Mouse (Mus musculus) heart, embryonic 10.5 days (tissue): ENCODE results near the gene Irak4. TPM values are rescaled to one million over a fixed set of nuclear protein-coding genes. Genes with fewer than 3 reads are reported as not detected.

Experiments used
- DNase-seq: peaks from one replicate; pipeline ENCODE4 v3.0.0-alpha.2; 2017; ENCODE audit warnings: low spot score
- H3K27ac ChIP-seq: fragments of 300-500 bp; sonication (generic); 2 replicates; pipeline ENCODE4 v1.5.1; 2016; ENCODE audit warnings: mild to moderate bottlenecking
- H3K27me3 ChIP-seq: fragments of 300-500 bp; sonication (generic); 2 replicates; pipeline ENCODE4 v1.6.1; 2016; ENCODE audit warnings: mild to moderate bottlenecking; ENCODE audit not compliant: poor library complexity, insufficient read depth, severe bottlenecking
- H3K36me3 ChIP-seq: fragments of 300-500 bp; sonication (generic); 2 replicates; pipeline ENCODE4 v1.6.1; 2016; ENCODE audit warnings: mild to moderate bottlenecking, moderate library complexity
- H3K4me1 ChIP-seq: fragments of 300-500 bp; sonication (generic); 2 replicates; pipeline ENCODE4 v1.6.1; 2016; ENCODE audit warnings: mild to moderate bottlenecking
- H3K4me3 ChIP-seq: fragments of 300-500 bp; sonication (generic); 2 replicates; pipeline ENCODE4 v1.5.1; 2016; ENCODE audit warnings: mild to moderate bottlenecking, moderate library complexity
- H3K9me3 ChIP-seq: fragments of 300-500 bp; sonication (generic); 2 replicates; pipeline ENCODE4 v1.6.1; 2016; ENCODE audit warnings: mild to moderate bottlenecking, moderate library complexity
- WGBS: fragments of 180-500 bp; shearing (Covaris S2); methylation state at CpG from one replicate; pipeline ENCODE4 v1.1.7; 2016; 5-methylcytosine and 5-hydroxymethylcytosine counted together
- polyA plus RNA-seq: library from polyadenylated mRNA; unstranded; fragments of >200 nt; fragmentation: Nextera tagmentation; extraction: Ambion mirVana; gene quantifications from 2 replicates; pipeline ENCODE4 v1.2.1, GENCODE M21; 2016

Gene Irak4
- polyA plus RNA-seq, result 3.9 and 4.4 TPM in 2 replicates

- no peaks in the 10 kb centered on the region for H3K9me3 ChIP-seq
- peak; percentile 98 for DNase-seq
Observed at GRCm38 (mm10) chr15:94543409-94544051, at the start of gene Irak4, which contains the start of gene Pus7l. TSS of gene Irak4 (plus strand) at chr15:94543643. TSS of gene Pus7l (minus strand) at chr15:94543547.

DNA sequence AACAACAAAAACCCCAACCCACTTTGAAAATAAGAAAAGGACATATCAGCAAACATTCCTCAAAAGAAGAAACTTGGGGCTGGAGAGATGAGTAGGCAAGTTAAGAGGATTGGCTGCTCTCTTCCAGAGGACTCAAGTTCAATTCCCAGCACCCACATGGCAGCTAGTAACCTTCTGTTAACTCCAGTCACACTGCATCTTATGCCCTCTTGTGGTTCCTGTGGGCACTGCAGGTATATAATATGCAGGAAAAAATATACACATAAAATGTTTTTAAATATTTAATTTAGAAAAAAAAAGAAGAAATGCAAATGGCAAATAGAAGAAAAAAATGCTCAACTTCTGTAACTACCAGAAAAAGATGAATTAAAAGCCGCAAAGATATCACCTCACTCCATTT, 49.0 kb upstream of the Irak4 start:
- WGBS, result 93% methylated on average over 1 of the region's 1 CpGs

More at GRCm38 (mm10) chr15:94543409-94544051, at the start of gene Irak4, which contains the start of gene Pus7l:
- under 1% methylated on average over 45 of the region's 45 CpGs for WGBS
- H3K27me3 ChIP-seq, result no peaks in the 10 kb centered on the region
- no peaks in the 10 kb centered on the region for H3K36me3 ChIP-seq
- peak within 1 kb of the TSS; percentile 92 for H3K27ac ChIP-seq
- H3K4me1 ChIP-seq, result peaks cover 4% of the 10 kb centered on the region
- H3K4me3 ChIP-seq, result peak within 1 kb of the TSS; percentile 72

GRCm38 (mm10) chr15:94495936-94496335, 47.5 kb upstream of the Irak4 start:
- H3K4me1 ChIP-seq, result no peaks in the 10 kb centered on the region
- WGBS, result 72% methylated on average over 10 of the region's 10 CpGs
- no peaks in the 10 kb centered on the region for H3K9me3 ChIP-seq
- no peaks in the 10 kb centered on the region for H3K36me3 ChIP-seq
- no peaks in the 10 kb centered on the region for H3K27me3 ChIP-seq
- no peak overlapping the region for H3K4me3 ChIP-seq
- no peak overlapping the region for H3K27ac ChIP-seq
- no peak for DNase-seq

More for the DNA sequence above, 49.0 kb upstream of the Irak4 start:
- no peak for DNase-seq
- no peaks in the 10 kb centered on the region for H3K27me3 ChIP-seq
- no peaks in the 10 kb centered on the region for H3K4me1 ChIP-seq
- H3K36me3 ChIP-seq, result no peaks in the 10 kb centered on the region
- no peak overlapping the region for H3K4me3 ChIP-seq
- H3K9me3 ChIP-seq, result no peaks in the 10 kb centered on the region
- H3K27ac ChIP-seq, result no peak overlapping the region

- 55% methylated on average over 1 of the region's 1 CpGs for WGBS
- H3K27me3 ChIP-seq, result no peaks in the 10 kb centered on the region
- DNase-seq, result no peak
- H3K9me3 ChIP-seq, result no peaks in the 10 kb centered on the region
- no peaks in the 10 kb centered on the region for H3K4me1 ChIP-seq
- no peak overlapping the region for H3K4me3 ChIP-seq
- no peak overlapping the region for H3K27ac ChIP-seq
- no peaks in the 10 kb centered on the region for H3K36me3 ChIP-seq
Observed at GRCm38 (mm10) chr15:94499260-94499659, 44.2 kb upstream of the Irak4 start.

DNA sequence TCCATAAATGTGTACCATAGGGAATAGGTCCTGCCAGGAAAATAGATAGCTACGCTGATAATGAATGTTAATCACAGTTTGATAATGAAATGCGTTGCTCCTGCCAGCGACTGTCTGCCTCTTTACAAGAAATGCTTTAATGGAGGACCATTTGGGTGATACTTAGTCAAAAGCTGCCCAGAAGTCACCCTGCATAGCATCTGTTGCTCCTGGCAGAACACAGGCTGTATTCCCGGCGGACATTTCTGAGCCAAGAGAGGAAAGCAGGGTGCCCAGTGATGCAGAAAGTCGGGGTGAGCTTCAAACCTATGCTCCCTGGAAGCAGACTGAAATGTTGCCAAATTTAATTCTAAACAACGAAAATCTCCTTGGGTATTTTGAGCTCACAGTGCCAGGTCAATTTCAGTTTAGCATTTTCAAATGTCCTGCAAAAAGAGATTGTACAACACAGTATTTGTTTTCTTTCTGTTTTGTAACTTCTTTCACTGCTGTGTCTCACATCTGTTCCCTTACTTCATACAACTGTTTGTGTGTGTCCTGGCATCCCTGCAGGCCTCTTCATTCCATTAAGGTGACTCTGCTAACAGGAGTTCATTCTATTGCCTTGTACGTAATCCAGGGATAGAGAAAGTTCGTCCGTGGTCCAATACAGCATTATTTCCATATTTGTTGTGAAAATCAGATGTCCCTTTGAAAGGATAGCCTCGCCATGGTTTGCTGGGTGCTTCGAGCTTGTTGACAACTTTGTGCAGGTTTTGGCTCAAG, 39.8 kb upstream of the Irak4 start:
- Histone ChIP-seq H3K27ac (no peak overlapping the region), H3K36me3 (no peaks in the 10 kb centered on the region; the same call in 1 of the 2 replicates), H3K4me3 (no peak overlapping the region), H3K9me3 (0 out of 2 replicates have a peak, but pooled peaks cover 5% of the 10 kb centered on the region), H3K4me1 (no peaks in the 10 kb centered on the region), H3K27me3 (no peaks in the 10 kb centered on the region)
- DNase-seq, result no peak
- WGBS, result 78% methylated on average over 12 of the region's 12 CpGs

DNA sequence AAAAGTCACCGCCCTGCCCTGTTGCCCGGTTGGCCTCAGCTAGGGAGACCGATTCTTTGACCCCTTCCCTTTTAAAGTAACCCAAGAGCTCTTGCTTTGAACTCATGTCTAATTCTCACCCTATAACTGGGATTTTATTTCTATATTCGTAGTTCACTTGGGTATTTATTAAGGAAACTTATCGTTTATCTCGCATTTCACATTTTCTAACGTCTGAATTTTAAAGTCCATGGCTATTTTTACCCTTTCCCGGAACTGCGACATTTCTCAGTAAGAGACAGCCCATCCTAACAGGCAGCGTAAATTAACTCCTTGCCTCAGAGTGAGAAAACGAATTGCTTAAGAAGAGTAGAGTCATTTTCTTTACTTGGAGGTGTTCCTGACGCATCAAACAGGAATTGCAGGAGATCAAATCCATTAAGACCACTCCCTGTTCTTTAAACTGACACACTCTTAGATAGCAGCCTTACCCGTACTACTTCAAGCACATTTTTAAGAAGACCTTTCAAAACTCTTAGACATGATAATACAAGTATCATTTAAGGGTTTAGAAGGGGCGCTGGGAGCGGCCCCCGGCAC, 25.4 kb upstream of the Irak4 start:
- H3K27ac ChIP-seq, result no peak overlapping the region
- no peaks in the 10 kb centered on the region for H3K9me3 ChIP-seq
- 69% methylated on average over 16 of the region's 16 CpGs for WGBS
- DNase-seq, result no peak
- no peaks in the 10 kb centered on the region for H3K27me3 ChIP-seq
- H3K36me3 ChIP-seq, result peaks cover 3% of the 10 kb centered on the region; the same call in 1 of the 2 replicates
- no peak overlapping the region for H3K4me3 ChIP-seq
- no peaks in the 10 kb centered on the region for H3K4me1 ChIP-seq

DNA sequence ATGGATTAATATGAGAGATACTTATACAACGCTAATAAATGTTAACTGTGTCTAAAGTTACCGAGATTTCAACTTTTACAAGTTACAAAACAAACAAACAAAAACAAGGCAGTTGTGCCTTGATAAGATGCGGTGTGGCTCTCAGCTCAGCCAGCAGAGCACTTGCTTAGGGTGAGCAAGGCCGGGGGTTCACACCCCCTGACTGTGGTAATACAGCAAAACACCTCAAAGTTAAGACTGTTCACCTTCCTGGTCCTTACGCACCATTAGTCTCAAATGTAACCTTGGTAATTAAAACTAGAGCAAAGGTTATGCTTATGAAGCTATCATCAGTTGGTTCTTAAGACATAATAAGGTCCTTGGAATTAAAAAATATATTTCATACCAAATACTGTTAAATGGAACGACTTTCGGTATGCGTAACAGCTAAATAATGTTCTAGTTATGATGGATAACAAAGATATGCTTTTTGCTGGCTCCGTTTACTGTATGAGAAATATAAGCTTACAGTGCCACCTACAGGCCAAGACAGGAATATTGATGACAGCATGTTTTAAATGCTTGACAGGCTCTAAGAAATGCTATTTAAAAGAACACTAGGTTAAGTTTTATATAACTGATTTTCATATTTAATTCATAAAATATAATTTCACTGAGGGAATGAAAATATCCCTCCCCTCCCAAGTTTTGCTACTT, 23.1 kb upstream of the Irak4 start:
- Histone ChIP-seq H3K27ac (no peak overlapping the region), H3K4me3 (no peak overlapping the region), H3K4me1 (0 out of 2 replicates have a peak, but pooled peaks cover 3% of the 10 kb centered on the region), H3K36me3 (peaks cover 8% of the 10 kb centered on the region; the same call in 1 of the 2 replicates), H3K27me3 (no peaks in the 10 kb centered on the region), H3K9me3 (no peaks in the 10 kb centered on the region)
- no peak for DNase-seq
- 47% methylated on average over 9 of the region's 9 CpGs for WGBS

- no peak for DNase-seq
- 70% methylated on average over 5 of the region's 5 CpGs for WGBS
- H3K4me3 ChIP-seq, result no peak overlapping the region
- no peak overlapping the region for H3K27ac ChIP-seq
- H3K27me3 ChIP-seq, result no peaks in the 10 kb centered on the region
- peaks cover 8% of the 10 kb centered on the region; the same call in 1 of the 2 replicates for H3K36me3 ChIP-seq
- no peaks in the 10 kb centered on the region for H3K9me3 ChIP-seq
- 0 out of 2 replicates have a peak, but pooled peaks cover 3% of the 10 kb centered on the region for H3K4me1 ChIP-seq
Observed at GRCm38 (mm10) chr15:94520959-94521358, 22.5 kb upstream of the Irak4 start.

DNA sequence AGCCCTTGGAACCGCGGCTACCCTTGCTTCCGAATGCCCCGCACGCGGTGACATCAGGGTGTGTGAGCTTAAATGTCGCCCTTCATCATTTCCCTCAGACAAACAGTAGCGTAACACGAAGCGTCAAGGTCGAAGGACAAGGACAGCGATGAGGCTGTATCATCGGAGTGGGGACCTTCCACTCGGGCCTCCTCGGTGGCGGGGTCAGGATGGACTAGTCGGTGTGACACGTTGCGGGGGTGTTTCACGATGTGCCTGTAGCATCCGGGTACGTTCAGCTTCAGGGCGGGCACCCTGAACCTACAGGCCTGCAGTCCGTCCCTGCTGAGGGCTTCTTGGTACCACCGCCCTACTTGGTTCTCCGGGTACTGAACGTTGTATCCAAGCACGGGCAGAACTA, 20.2 kb upstream of the Irak4 start:
- Histone ChIP-seq H3K27ac (no peak overlapping the region), H3K9me3 (no peaks in the 10 kb centered on the region), H3K27me3 (no peaks in the 10 kb centered on the region), H3K4me3 (no peak overlapping the region), H3K36me3 (peaks cover 22% of the 10 kb centered on the region), H3K4me1 (0 out of 2 replicates have a peak, but pooled peaks cover 3% of the 10 kb centered on the region)
- no peak for DNase-seq
- 78% methylated on average over 28 of the region's 28 CpGs for WGBS

GRCm38 (mm10) chr15:94524956-94525355, 18.5 kb upstream of the Irak4 start:
- DNase-seq, result no peak
- Histone ChIP-seq H3K27ac (no peak overlapping the region), H3K4me1 (0 out of 2 replicates have a peak, but pooled peaks cover 3% of the 10 kb centered on the region), H3K36me3 (peaks cover 32% of the 10 kb centered on the region), H3K27me3 (no peaks in the 10 kb centered on the region), H3K4me3 (no peak overlapping the region), H3K9me3 (no peaks in the 10 kb centered on the region)
- 86% methylated on average over 12 of the region's 12 CpGs for WGBS

DNA sequence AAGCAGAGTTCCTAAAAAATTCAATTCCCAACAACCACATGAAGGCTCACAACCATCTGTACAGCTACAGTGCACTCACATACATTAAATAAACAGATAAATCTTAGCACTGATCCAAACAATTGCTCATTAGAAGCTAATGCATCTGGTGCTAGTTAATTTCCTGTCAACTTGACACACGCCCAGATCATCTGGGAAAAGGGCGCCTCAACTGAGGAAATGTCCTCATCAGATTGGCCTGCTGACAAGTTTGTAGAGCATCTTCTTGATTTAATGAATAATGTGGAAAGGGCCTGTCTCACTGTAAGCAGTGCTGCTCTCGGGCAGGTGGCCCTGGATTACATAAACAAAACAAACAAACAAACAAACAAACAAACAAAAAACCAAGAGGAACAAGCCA, 12.9 kb upstream of the Irak4 start:
- H3K9me3 ChIP-seq, result no peaks in the 10 kb centered on the region
- no peak overlapping the region for H3K4me3 ChIP-seq
- H3K27ac ChIP-seq, result no peak overlapping the region
- peaks cover 37% of the 10 kb centered on the region for H3K36me3 ChIP-seq
- no peaks in the 10 kb centered on the region for H3K27me3 ChIP-seq
- no peaks in the 10 kb centered on the region for H3K4me1 ChIP-seq
- 87% methylated on average over 3 of the region's 3 CpGs for WGBS
- no peak for DNase-seq

GRCm38 (mm10) chr15:94532306-94532705, 11.1 kb upstream of the Irak4 start:
- Histone ChIP-seq H3K36me3 (peaks cover 29% of the 10 kb centered on the region), H3K27me3 (no peaks in the 10 kb centered on the region), H3K27ac (no peak overlapping the region), H3K4me1 (no peaks in the 10 kb centered on the region), H3K4me3 (no peak overlapping the region), H3K9me3 (no peaks in the 10 kb centered on the region)
- no peak for DNase-seq
- WGBS, result 74% methylated on average over 5 of the region's 5 CpGs
